Mouse (Mus musculus): ENCODE measurements around the gene Hsd17b14. TPM values are rescaled to one million over a fixed set of nuclear protein-coding genes. Genes with fewer than 3 reads are reported as not detected.

Hsd17b14 gene
- total RNA-seq, 2 experiments from 2014 or later = 1.7 to 2.3 TPM

- intact Hi-C loops (cut with DNase I; ENCODE audit: low total_unique reads) = no loop called here
- no peak for DNase-seq
Observed at GRCm38 (mm10) chr7:45590874-45591273, 36.2 kb downstream of the Hsd17b14 start.

DNA sequence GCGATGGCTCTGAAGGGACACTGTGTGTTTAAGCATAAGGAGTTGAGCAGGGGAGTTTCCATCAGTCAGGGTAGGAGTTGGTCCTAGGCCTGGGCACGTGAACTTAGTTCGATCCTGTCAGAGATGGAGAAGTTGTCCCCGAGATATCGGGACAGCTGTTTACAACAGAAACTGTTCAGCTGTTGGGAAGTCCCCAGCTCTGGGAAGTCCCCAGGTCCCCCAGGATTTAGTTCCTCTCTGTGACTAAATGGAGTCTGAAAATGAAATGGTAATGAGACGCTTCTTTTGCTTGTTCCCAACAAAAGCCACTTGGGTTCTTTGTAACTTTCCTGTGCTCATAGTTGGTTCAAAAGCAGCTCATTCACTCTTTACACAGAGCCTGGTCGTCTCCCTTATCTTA lies 37.2 kb downstream of the Hsd17b14 start:
- DNase-seq = no peak
- intact Hi-C loops (cut with DNase I; ENCODE audit: low total_unique reads) = no loop called here

GRCm38 (mm10) chr7:45593118-45593815 lies 38.6 kb downstream of the Hsd17b14 start:
- intact Hi-C loops (cut with DNase I; ENCODE audit: low total_unique reads) = no loop called here
- DNase-seq = peak; percentile 73

DNA sequence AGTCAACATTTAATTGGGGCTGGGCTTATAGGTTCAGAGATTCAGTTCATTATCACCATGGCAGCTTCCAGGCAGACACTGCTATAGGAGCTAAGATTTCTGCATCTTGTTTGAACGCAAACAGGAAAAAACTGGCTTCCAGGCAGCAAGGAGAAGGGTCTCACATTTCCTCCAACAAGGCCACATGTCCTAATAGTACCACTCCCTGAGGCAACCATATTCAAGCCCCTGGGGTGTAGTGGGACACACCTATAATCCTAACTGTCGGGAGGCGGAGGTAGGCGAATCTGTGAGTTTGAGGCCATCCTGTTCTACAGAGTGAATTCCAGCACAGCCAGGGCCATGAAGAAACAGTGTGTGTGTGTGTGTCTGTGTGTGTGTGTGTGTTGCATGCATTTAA lies 40.5 kb downstream of the Hsd17b14 start:
- intact Hi-C loops (cut with DNase I; ENCODE audit: low total_unique reads) = no loop called here
- DNase-seq = no peak

DNA sequence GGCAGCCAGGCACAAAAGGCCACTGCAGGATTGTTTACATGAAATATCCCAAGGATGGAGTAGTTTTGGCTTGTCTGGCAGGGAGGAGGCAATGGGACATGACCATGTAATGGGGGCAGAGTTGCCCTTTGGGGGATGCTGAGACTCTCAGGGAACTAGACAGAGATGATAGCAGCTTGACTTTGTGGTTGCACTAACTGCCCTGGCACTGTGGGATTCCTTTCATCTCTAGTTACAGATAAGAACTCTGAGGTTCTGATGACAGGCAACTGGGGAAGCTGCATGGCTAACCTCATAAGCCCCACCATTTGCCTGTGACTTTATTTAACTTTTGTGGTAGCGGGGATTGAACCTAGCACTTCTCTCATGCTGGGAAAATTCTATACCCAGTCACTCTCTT lies 41.4 kb downstream of the Hsd17b14 start:
- DNase-seq = no peak
- intact Hi-C loops (cut with DNase I; ENCODE audit: low total_unique reads) = no loop called here

DNA sequence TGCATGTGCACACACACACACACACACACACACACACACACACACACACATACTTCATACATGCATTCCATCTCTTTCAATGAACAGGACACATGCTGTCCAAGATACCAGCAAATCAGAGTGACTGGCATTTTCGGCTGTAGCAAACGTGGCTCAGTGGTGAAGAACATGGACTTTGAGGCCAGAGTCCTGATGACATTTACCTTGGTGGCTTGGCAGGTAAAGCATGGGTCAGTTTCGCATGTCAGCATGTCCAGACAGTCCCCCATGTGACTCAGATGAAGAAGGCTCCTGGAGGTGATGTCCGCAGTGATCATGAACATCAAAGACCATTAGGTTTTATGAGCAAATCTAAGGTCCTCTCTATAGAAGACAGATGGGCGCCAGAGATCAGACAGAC lies 42.3 kb downstream of the Hsd17b14 start:
- no peak for DNase-seq
- intact Hi-C loops (cut with DNase I; ENCODE audit: low total_unique reads) = no loop called here

DNA sequence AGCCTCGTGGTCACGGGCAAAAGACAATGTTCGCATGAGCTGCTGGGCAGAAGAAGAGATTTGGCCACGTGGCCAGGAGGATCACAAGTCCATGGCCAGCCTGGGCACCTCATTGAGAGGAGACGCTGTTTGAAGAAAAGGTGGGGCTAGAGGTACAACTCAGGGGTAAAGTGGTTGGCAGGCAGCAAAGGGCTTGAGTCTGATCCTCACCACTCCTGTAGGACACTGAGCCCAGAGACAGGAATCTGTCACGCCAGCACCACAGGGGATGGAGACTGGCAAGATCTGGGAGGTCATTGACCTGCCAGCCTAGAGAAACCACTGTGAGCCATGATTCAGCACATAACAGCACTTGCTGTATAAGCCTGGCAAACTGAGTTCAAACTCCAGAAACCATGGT lies 42.8 kb downstream of the Hsd17b14 start:
- intact Hi-C loops (cut with DNase I; ENCODE audit: low total_unique reads) = no loop called here
- no peak for DNase-seq

DNA sequence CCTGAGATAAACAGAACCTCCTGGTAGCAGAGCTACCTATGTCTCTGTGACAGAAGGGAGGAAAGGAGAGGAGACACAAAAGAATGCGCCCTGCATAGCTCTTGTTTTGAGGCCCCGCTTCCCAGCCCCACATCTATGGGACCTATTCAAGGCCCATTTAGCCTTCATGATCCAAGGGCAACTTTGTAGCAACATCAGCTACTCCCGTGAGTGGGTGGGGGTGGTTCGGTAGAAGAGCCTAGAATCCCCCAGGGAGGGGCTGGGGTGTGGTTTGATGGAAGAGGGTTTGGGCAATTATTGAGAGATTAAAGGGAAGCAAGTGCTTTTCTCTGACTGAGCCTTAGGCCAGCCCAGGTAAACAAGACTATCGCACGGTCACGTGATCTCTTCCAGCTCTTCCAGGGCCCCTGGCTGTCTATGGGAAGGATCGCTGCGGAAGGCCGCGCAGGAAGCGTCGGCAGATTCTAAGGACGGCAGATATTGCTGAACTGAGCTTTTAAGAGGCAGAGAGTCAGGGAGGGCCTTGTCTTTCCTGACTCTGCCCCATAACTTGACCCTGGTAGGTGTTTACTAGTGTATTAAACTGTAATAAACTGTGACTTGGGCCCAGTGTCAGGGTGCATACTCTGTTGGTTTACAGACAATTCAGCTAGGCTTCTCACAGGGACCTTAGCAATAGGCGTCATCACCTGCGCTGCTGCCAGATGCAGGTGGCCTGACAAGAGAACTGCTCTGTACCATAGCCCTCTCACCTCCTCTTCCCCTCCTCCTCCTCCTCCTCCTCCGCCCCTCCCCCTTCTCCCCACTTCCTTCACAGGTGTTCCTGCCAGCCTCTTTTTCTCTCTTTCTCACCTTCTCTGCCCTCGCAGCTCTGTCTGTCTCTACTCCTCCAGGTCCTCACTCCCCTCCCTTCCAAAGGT lies 44.5 kb downstream of the Hsd17b14 start:
- intact Hi-C loops (cut with DNase I; ENCODE audit: low total_unique reads) = no loop called here
- DNase-seq = no peak

DNA sequence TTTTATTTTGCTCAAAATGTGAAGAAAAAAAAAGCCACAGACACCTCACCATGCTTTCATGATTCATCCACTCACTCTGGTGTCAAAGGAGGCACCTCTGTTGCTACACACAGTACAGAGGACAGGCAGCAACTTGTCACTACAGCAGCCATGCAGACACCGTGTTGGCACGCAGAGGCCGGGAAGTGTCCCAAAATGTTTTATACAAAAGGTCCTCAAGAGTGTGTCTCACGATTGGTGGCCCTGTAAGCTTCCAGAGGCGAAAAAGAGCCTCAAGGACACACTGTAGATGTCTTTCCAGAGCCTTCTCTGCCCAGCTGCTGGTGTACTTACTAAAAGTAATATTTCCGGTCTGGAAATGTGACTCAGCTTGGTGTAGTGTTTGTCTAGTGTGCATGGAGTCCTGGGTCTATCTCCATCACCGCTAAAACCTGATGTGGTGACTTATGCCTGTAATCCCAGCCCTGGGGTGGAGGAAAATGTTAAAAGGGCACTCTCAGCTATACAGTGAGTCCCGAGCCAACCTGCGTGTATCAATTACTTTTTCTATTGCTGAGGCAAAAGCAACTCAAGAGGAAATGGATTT lies 51.1 kb downstream of the Hsd17b14 start:
- intact Hi-C loops (cut with DNase I; ENCODE audit: low total_unique reads) = no loop called here
- no peak for DNase-seq

DNA sequence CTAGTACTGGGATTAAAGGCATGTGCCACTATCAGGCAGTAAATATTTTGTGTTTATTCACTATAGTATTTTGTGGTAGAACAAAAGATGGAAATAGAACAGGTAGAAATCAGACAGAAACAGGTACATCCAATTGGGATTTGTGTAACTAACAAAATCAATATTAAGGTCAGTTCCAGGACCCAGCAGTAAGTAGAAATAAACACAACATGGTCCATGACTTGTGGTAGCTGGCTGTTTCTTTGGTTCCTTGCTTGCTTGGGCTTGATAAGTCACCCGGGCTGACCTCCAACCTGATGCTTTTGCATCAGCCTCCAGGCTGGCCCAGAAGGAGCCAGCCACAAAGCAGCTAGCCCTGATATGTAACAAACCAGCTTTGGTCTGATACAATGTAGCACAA lies 54.8 kb downstream of the Hsd17b14 start:
- no peak for DNase-seq
- intact Hi-C loops (cut with DNase I; ENCODE audit: low total_unique reads) = no loop called here

GRCm38 (mm10) chr7:45616277-45616676 lies 61.6 kb downstream of the Hsd17b14 start:
- DNase-seq = peak; percentile 62
- intact Hi-C loops (cut with DNase I; ENCODE audit: low total_unique reads) = no loop called here

GRCm38 (mm10) chr7:45617042-45617695 lies 62.5 kb downstream of the Hsd17b14 start, which contains the start of gene Fut1:
TSS of gene Fut1 (plus strand) at chr7:45617289.
- intact Hi-C loops (cut with DNase I; ENCODE audit: low total_unique reads) = no loop called here
- no peak for DNase-seq

Other genes with a start within 250 kb of the Hsd17b14 start
- 10 to 100 TPM; 23.5 to 24.5 TPM for gene Trpm4, start 221.1 kb upstream of the Hsd17b14 start, total RNA-seq (2021)
- gene Hrc, start 219.6 kb upstream of the Hsd17b14 start, total RNA-seq (2021) = 100 to 1,000 TPM; 711 to 744 TPM
- gene Ppfia3, start 187.9 kb upstream of the Hsd17b14 start, total RNA-seq (2021) = under 1 TPM; 0.69 to 0.78 TPM
- 1 to 10 TPM in 1 of 2 experiments, under 1 TPM in 1; 0.49 to 1.6 TPM for gene Lin7b, start 184.3 kb upstream of the Hsd17b14 start, total RNA-seq (2021)
- 10 to 100 TPM; 90.1 to 93.1 TPM for gene Snrnp70, start 159.2 kb upstream of the Hsd17b14 start, total RNA-seq (2021)
- 10 to 100 TPM; 39.6 to 44.1 TPM for gene Kcna7, start 149.2 kb upstream of the Hsd17b14 start, total RNA-seq (2021)
- gene Ntf5, start 141.2 kb upstream of the Hsd17b14 start, total RNA-seq (2021) = 1 to 10 TPM; 2.3 to 2.6 TPM
- under 1 TPM in 1 of 2 experiments, not detected in 1; 0.35 TPM for gene Lhb, start 134.1 kb upstream of the Hsd17b14 start, total RNA-seq (2021)
- gene Gys1, start 120.0 kb upstream of the Hsd17b14 start, total RNA-seq (2021) = 100 to 1,000 TPM; 167 to 213 TPM
- 10 to 100 TPM; 20.3 to 23.7 TPM for gene Ruvbl2, start 116.8 kb upstream of the Hsd17b14 start, total RNA-seq (2021)
- 100 to 1,000 TPM; 119 to 132 TPM for gene Ftl1, start 95.0 kb upstream of the Hsd17b14 start, total RNA-seq (2021)
- 10 to 100 TPM; 20.1 to 22.4 TPM for gene Bax, start 88.0 kb upstream of the Hsd17b14 start, total RNA-seq (2021)
- gene Tulp2, start 73.0 kb upstream of the Hsd17b14 start, total RNA-seq (2021) = not detected
- 1 to 10 TPM; 6.0 to 6.2 TPM for gene Gm45808, start 68.1 kb upstream of the Hsd17b14 start, total RNA-seq (2021)
- gene Dhdh, start 66.1 kb upstream of the Hsd17b14 start, total RNA-seq (2021) = 10 to 100 TPM in 1 of 2 experiments, 1 to 10 TPM in 1; 9.4 to 10.5 TPM
- 100 to 1,000 TPM; 100 TPM for gene Nucb1, start 44.5 kb upstream of the Hsd17b14 start, total RNA-seq (2021)
- 10 to 100 TPM; 13.1 to 18.4 TPM for gene Ppp1r15a, start 28.6 kb upstream of the Hsd17b14 start, total RNA-seq (2021)
- 10 to 100 TPM in 1 of 2 experiments, 1 to 10 TPM in 1; 6.8 to 14.8 TPM for gene Plekha4, start 28.6 kb upstream of the Hsd17b14 start, total RNA-seq (2021)
- 10 to 100 TPM; 37.2 to 37.8 TPM for gene Bcat2, start 15.3 kb downstream of the Hsd17b14 start, total RNA-seq (2021)
- not detected for gene Fgf21, start 60.6 kb downstream of the Hsd17b14 start, total RNA-seq (2021)
- under 1 TPM in 1 of 2 experiments, not detected in 1; 0.11 TPM for gene Fut1, start 62.4 kb downstream of the Hsd17b14 start, total RNA-seq (2021)
- under 1 TPM; 0.12 to 0.18 TPM for gene Izumo1, start 66.9 kb downstream of the Hsd17b14 start, total RNA-seq (2021)
- gene Rasip1, start 72.6 kb downstream of the Hsd17b14 start, total RNA-seq (2021) = 10 to 100 TPM; 14.1 to 16.1 TPM
- gene Mamstr, start 85.1 kb downstream of the Hsd17b14 start, total RNA-seq (2021) = 10 to 100 TPM; 60.3 to 85.3 TPM
- under 1 TPM; 0.58 to 0.66 TPM for gene Fut2, start 111.5 kb downstream of the Hsd17b14 start, total RNA-seq (2021)
- gene Ntn5, start 129.1 kb downstream of the Hsd17b14 start, total RNA-seq (2021) = under 1 TPM; 0.51 to 0.62 TPM
- under 1 TPM; 0.18 to 0.31 TPM for gene Sec1, start 139.5 kb downstream of the Hsd17b14 start, total RNA-seq (2021)
- gene Car11, start 144.9 kb downstream of the Hsd17b14 start, total RNA-seq (2021) = 1 to 10 TPM; 4.5 to 4.6 TPM
- gene Dbp, start 150.2 kb downstream of the Hsd17b14 start, total RNA-seq (2021) = 10 to 100 TPM; 20.6 to 32.8 TPM
- 100 to 1,000 TPM; 607 to 662 TPM for gene Rpl18, start 160.6 kb downstream of the Hsd17b14 start, total RNA-seq (2021)
- gene Sphk2, start 163.1 kb downstream of the Hsd17b14 start, total RNA-seq (2021) = 10 to 100 TPM; 12.0 to 13.2 TPM
- under 1 TPM; 0.16 TPM for gene Fam83e, start 166.3 kb downstream of the Hsd17b14 start, total RNA-seq (2021)
- not detected for gene Spaca4, start 170.9 kb downstream of the Hsd17b14 start, total RNA-seq (2021)
- under 1 TPM; 0.11 to 0.39 TPM for gene Lmtk3, start 228.8 kb downstream of the Hsd17b14 start, total RNA-seq (2021)
- gene Sult2b1, start 229.8 kb downstream of the Hsd17b14 start, total RNA-seq (2021) = not detected